Mouse (Mus musculus) embryonic fibroblast, embryonic 13.5 days (primary cell): Measurements from ENCODE around the gene Triml1. TPM values are rescaled to one million over a fixed set of nuclear protein-coding genes. Genes with fewer than 3 reads are reported as not detected.

Experiments used
- H3K27ac ChIP-seq: 2 replicates; pipeline ENCODE4 v1.5.1; 2012; ENCODE audit warnings: low read length, control low read depth, inconsistent platforms; ENCODE audit not compliant: insufficient read depth
- H3K4me1 ChIP-seq: 2 replicates; pipeline ENCODE4 v1.6.1; 2011; ENCODE audit warnings: low read length; ENCODE audit not compliant: control insufficient read depth, insufficient read depth
- H3K4me3 ChIP-seq: 2 replicates; pipeline ENCODE4 v1.5.1; 2011; ENCODE audit warnings: mild to moderate bottlenecking, control low read depth, low read length; ENCODE audit not compliant: insufficient read depth
- CTCF ChIP-seq: IDR thresholded peaks from 2 replicates; pipeline ENCODE4 v1.5.1; 2011; ENCODE audit warnings: mild to moderate bottlenecking, control low read depth, low read length, moderate library complexity, borderline replicate concordance; ENCODE audit not compliant: insufficient read depth
- POLR2A ChIP-seq: IDR thresholded peaks from 2 replicates; pipeline ENCODE4 v1.6.1; 2011; ENCODE audit warnings: low read depth, mild to moderate bottlenecking, control low read depth, low read length, moderate library complexity
- polyA plus RNA-seq: library from polyadenylated mRNA; stranded (reverse); fragments of >200 nt; gene quantifications from 2 replicates; pipeline ENCODE4 v1.2.4, GENCODE M21; 2011; ENCODE audit warnings: low read depth; ENCODE audit not compliant: missing spikeins, insufficient read length

Triml1 gene
- not detected in 2 replicates for polyA plus RNA-seq

GRCm38 (mm10) chr8:43141386-43141785 is at the start of gene Triml1:
TSS of gene Triml1 (minus strand) at chr8:43141486.
- no peak for TF ChIP-seq CTCF
- no peak for TF ChIP-seq POLR2A
- Histone ChIP-seq H3K27ac (no peak within 1 kb of the TSS), H3K4me1 (no peaks in the 10 kb centered on the region), H3K4me3 (no peak within 1 kb of the TSS)

- Histone ChIP-seq H3K4me1 (no peaks in the 10 kb centered on the region), H3K27ac (no peak overlapping the region), H3K4me3 (no peak overlapping the region)
- TF ChIP-seq POLR2A (no peak), CTCF (no peak)
Observed at GRCm38 (mm10) chr8:43182281-43182680, 41.0 kb upstream of the Triml1 start.

DNA sequence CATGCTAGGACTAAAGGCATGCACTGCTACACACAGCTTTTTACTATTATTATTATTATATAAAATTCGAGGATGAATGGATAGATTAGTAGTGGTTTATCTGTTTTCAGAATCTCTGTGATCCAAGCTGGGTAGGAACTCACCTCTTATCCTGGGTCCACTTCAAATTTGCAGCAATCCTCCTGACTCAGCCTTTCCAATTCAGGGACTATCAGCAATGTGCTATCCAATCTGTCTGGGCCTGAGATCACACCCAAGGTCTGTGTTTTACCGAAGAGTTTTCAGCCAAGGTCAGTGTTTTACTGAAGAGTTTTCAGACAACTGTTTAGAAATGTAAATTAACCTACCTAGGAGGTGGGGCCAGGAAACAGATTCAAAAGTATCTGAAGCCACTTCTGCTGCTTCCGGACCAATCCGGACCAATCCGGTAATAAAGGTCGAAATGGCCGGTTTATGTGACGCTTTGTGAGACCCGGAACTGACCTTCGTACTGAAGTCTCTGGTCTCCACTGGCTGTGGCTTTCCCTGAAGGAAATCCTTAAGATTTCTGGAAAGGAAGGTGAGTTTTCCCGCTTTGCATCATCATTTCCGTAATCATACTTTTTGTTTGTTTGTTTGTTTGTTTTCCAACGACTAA is 38.9 kb upstream of the Triml1 start, which contains the start of gene Triml2:
Triml2 (plus strand) TSS at position 488 of the 637 bp plus-strand sequence.
- H3K27ac ChIP-seq: no peak within 1 kb of the TSS
- no peaks in the 10 kb centered on the region for H3K4me1 ChIP-seq
- TF ChIP-seq POLR2A: no peak
- TF ChIP-seq CTCF: no peak
- H3K4me3 ChIP-seq: no peak within 1 kb of the TSS

GRCm38 (mm10) chr8:43179189-43179588 is 37.9 kb upstream of the Triml1 start:
- Histone ChIP-seq H3K27ac (no peak overlapping the region), H3K4me1 (no peaks in the 10 kb centered on the region), H3K4me3 (no peak overlapping the region)
- no peak for TF ChIP-seq POLR2A
- no peak for TF ChIP-seq CTCF

GRCm38 (mm10) chr8:43178263-43178662 is 37.0 kb upstream of the Triml1 start:
- no peak for TF ChIP-seq CTCF
- TF ChIP-seq POLR2A: no peak
- no peak overlapping the region for H3K4me3 ChIP-seq

GRCm38 (mm10) chr8:43176766-43177486 is 35.6 kb upstream of the Triml1 start:
- Histone ChIP-seq H3K27ac (no peak overlapping the region), H3K4me1 (no peaks in the 10 kb centered on the region), H3K4me3 (no peak overlapping the region)
- TF ChIP-seq POLR2A (no peak), CTCF (no peak)

More at GRCm38 (mm10) chr8:43178263-43178662, 37.0 kb upstream of the Triml1 start:
- Histone ChIP-seq H3K27ac (no peak overlapping the region), H3K4me1 (no peaks in the 10 kb centered on the region)

GRCm38 (mm10) chr8:43169249-43169755 is 28.0 kb upstream of the Triml1 start:
- Histone ChIP-seq H3K4me3 (no peak overlapping the region), H3K27ac (no peak overlapping the region), H3K4me1 (no peaks in the 10 kb centered on the region)
- TF ChIP-seq CTCF (no peak), POLR2A (no peak)

GRCm38 (mm10) chr8:43168083-43168482 is 26.8 kb upstream of the Triml1 start:
- Histone ChIP-seq H3K4me1 (no peaks in the 10 kb centered on the region), H3K4me3 (no peak overlapping the region), H3K27ac (no peak overlapping the region)
- TF ChIP-seq CTCF (no peak), POLR2A (no peak)

DNA sequence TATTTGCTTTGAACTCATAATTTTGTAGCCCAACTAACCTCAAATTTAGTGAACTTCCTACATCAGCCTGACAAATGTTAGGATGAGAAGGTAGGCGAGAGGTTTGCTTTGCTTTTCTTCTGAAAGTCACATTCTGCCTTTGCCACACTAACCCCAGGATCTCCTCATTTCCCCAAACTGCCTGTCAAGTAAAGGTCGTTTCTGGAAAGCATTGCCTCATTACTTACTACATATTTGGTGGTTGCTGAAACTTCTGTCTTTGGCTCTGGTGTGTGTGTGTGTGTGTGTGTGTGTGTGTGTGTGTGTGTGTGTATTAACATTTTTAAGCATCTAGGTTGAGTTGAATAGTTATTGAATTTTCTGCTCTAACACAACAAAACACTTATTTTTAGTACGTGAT is 23.2 kb upstream of the Triml1 start:
- Histone ChIP-seq H3K4me1 (no peaks in the 10 kb centered on the region), H3K27ac (no peak overlapping the region), H3K4me3 (no peak overlapping the region)
- TF ChIP-seq CTCF (no peak), POLR2A (no peak)

GRCm38 (mm10) chr8:43163255-43163654 is 22.0 kb upstream of the Triml1 start:
- Histone ChIP-seq H3K27ac (no peak overlapping the region), H3K4me1 (no peaks in the 10 kb centered on the region), H3K4me3 (no peak overlapping the region)
- no peak for TF ChIP-seq CTCF
- no peak for TF ChIP-seq POLR2A
